Mouse (Mus musculus) forebrain, embryonic 14.5 days (tissue): ENCODE data around the gene Vapa. TPM values are rescaled to one million over a fixed set of nuclear protein-coding genes. Genes with fewer than 3 reads are reported as not detected.

Experiments used
- ATAC-seq: fragments of 200-750 bp; cut with Nextera tagmentation; 2 replicates; pipeline ENCODE4 v1.8.0; 2017; ENCODE audit warnings: mild to moderate bottlenecking, moderate library complexity
- DNase-seq: peaks from one replicate; pipeline ENCODE4 v3.0.0-alpha.2; 2015; ENCODE audit warnings: low spot score
- H3K27ac ChIP-seq: fragments of 300-500 bp; sonication (generic); 2 replicates; pipeline ENCODE4 v1.5.1; 2014; ENCODE audit warnings: low read depth, mild to moderate bottlenecking, control low read depth, low read length, moderate library complexity
- H3K27me3 ChIP-seq: fragments of 300-500 bp; sonication (generic); replicated peaks from 2 replicates; pipeline ENCODE4 v1.6.1; 2014; ENCODE audit warnings: low read length, control low read depth, mixed read lengths; ENCODE audit not compliant: control insufficient read depth, insufficient read depth
- H3K36me3 ChIP-seq: fragments of 300-500 bp; sonication (generic); 2 replicates; pipeline ENCODE4 v1.6.1; 2014; ENCODE audit warnings: low read length, control low read depth; ENCODE audit not compliant: control insufficient read depth, insufficient read depth
- H3K4me1 ChIP-seq: fragments of 300-500 bp; sonication (generic); 2 replicates; pipeline ENCODE4 v1.6.1; 2014; ENCODE audit warnings: antibody characterized with exemption, low read length, control low read depth; ENCODE audit not compliant: control insufficient read depth, insufficient read depth
- H3K4me2 ChIP-seq: fragments of 300-500 bp; sonication (generic); 2 replicates; pipeline ENCODE4 v1.6.1; 2014; ENCODE audit warnings: mild to moderate bottlenecking, control low read depth, low read length
- H3K4me3 ChIP-seq: fragments of 300-500 bp; sonication (generic); 2 replicates; pipeline ENCODE4 v1.5.1; 2014; ENCODE audit warnings: low read depth, low read length, control low read depth
- H3K9ac ChIP-seq: fragments of 300-500 bp; sonication (generic); 2 replicates; pipeline ENCODE4 v1.6.1; 2014; ENCODE audit warnings: mild to moderate bottlenecking, low read length, control low read depth, moderate library complexity
- H3K9me3 ChIP-seq: fragments of 300-500 bp; sonication (generic); replicated peaks from 2 replicates; pipeline ENCODE4 v1.6.1; 2016; ENCODE audit warnings: low read length, control low read depth, mixed read lengths; ENCODE audit not compliant: control insufficient read depth
- WGBS: fragments of 180-500 bp; shearing (Covaris S2); extraction: QIAGEN DNeasy Blood & Tissue Kit; methylation state at CpG from one replicate; pipeline ENCODE4 v1.1.7; 2014; 5-methylcytosine and 5-hydroxymethylcytosine counted together
- polyA plus RNA-seq: library from polyadenylated mRNA; unstranded; fragments of >200 nt; fragmentation: Nextera tagmentation; extraction: Ambion mirVana; gene quantifications from 2 replicates; pipeline ENCODE4 v1.2.1, GENCODE M21; 2014

Gene Vapa
- polyA plus RNA-seq, 1 experiment from 2014 or later = 247 TPM

DNA sequence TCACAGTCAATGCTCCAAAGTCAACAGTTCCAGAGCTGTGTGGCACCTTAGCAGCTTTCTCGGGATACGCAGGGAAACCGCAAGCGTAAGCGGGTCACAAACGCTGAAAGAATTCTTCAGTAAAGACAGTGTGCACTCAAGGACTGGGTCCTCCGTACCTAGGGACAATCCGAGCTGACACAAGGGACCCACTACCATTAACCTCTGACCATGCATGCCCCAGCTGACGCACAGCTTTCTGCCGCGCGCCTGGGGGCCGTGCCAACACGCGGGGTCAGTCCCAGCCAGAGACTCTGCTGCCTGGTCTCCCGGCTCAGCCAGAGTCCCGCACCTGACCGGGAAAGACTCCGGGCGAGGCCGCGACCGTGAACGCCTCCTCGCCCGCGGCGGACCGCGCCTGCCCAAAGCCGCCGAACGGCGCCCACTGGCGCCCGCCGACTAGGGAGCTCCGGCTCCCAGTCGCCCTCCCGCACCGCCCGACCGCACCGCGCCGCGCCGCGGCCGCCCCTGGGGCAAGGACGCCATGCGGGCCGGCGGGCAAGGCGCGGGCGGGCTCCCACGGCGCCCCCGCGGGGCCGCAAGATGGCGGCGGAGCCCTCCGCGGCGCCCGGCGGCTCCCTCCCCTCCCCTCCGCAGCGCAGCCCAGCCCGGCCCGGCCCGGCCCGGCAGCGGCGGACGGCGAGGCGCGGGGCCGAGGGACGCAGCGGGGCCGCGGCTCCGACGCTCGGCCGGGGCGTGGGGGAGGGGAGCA is 789 bp downstream of the Vapa start:
- Histone ChIP-seq H3K27ac (peak overlapping the region; percentile 99), H3K9me3 (no peaks in the 10 kb centered on the region), H3K9ac (peak overlapping the region; percentile 97), H3K4me2 (peak overlapping the region; percentile 74), H3K4me3 (peak overlapping the region; percentile 94), H3K4me1 (peaks cover 30% of the 10 kb centered on the region), H3K27me3 (no peaks in the 10 kb centered on the region), H3K36me3 (no peaks in the 10 kb centered on the region)
- WGBS = 0% methylated on average over 39 of the region's 91 CpGs
- DNase-seq = peak; percentile 45
- peak; percentile 35 for ATAC-seq

DNA sequence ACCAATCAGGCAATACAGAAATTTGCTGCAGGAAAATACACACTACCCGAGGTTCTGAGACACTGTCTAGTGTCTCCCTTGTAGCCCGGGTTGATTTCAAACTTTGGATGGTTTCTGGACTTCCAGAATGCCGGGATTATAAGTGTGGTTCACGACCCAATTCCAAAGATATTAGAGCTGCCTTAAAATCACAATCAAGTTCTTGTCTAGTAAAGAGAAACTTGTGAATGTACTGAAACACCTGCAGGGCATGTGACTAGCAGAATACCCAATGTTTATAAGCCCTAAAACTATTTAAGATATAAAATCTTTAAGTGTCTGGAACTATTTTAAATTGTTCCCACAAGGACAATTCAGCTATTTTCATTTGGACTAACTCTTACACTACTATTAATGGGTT is 1.6 kb downstream of the Vapa start:
- DNase-seq = no peak
- Histone ChIP-seq H3K36me3 (no peaks in the 10 kb centered on the region), H3K4me1 (peaks cover 32% of the 10 kb centered on the region), H3K9ac (peak overlapping the region; percentile 97), H3K27ac (no peak overlapping the region), H3K27me3 (no peaks in the 10 kb centered on the region), H3K4me3 (peak overlapping the region; percentile 94), H3K9me3 (no peaks in the 10 kb centered on the region), H3K4me2 (peak overlapping the region; percentile 74)
- no peak for ATAC-seq
- 2% methylated on average over 4 of the region's 4 CpGs for WGBS

DNA sequence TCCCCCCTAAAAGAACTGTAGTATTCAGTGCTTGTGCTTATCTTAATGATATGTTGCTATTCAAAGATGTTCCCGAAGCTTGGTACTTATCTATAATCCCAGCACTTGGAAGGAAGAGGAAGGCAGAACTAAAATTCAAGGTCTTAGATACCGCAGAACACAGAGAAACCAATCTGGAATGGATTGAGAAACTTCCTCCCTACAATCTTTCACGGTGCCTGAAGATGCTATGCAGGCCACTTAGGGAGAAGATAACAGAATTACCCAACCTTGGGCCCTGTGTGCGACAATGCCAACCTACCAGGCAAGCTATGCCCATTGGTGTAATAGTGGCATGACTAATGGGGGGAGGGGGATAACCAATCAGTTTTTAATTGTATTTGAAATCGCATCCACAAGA is 4.6 kb downstream of the Vapa start:
- no peak for DNase-seq
- Histone ChIP-seq H3K27ac (no peak overlapping the region), H3K9ac (no peak overlapping the region), H3K36me3 (no peaks in the 10 kb centered on the region), H3K4me1 (peaks cover 29% of the 10 kb centered on the region), H3K27me3 (no peaks in the 10 kb centered on the region), H3K4me3 (no peak overlapping the region), H3K4me2 (no peak overlapping the region), H3K9me3 (no peaks in the 10 kb centered on the region)
- no peak for ATAC-seq
- WGBS = 84% methylated on average over 5 of the region's 5 CpGs

DNA sequence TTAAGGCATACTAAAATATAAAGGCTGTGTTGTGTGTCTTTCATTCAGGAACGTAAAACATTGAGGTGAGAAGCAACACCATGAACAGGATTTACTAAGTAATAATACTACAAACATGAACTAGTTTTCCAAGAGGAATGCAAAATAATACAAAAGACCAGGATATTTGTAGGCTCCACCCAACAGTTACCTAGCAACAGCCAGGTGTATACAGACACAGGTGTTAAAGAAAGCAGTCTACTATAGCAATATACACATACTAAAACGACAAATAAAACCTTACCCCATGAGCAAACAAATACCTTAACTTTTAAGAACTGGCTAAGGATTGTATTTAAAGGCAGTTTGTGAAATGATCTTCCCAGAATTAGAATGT is 5.1 kb downstream of the Vapa start:
- peaks cover 29% of the 10 kb centered on the region for H3K4me1 ChIP-seq
- H3K36me3 ChIP-seq = no peaks in the 10 kb centered on the region
- DNase-seq (no peak), ATAC-seq (no peak)
- H3K27me3 ChIP-seq = no peaks in the 10 kb centered on the region
- H3K9ac ChIP-seq = no peak overlapping the region
- H3K4me2 ChIP-seq = no peak overlapping the region
- H3K4me3 ChIP-seq = no peak overlapping the region
- no peak overlapping the region for H3K27ac ChIP-seq
- H3K9me3 ChIP-seq = no peaks in the 10 kb centered on the region
- WGBS = 71% methylated on average over 2 of the region's 2 CpGs

DNA sequence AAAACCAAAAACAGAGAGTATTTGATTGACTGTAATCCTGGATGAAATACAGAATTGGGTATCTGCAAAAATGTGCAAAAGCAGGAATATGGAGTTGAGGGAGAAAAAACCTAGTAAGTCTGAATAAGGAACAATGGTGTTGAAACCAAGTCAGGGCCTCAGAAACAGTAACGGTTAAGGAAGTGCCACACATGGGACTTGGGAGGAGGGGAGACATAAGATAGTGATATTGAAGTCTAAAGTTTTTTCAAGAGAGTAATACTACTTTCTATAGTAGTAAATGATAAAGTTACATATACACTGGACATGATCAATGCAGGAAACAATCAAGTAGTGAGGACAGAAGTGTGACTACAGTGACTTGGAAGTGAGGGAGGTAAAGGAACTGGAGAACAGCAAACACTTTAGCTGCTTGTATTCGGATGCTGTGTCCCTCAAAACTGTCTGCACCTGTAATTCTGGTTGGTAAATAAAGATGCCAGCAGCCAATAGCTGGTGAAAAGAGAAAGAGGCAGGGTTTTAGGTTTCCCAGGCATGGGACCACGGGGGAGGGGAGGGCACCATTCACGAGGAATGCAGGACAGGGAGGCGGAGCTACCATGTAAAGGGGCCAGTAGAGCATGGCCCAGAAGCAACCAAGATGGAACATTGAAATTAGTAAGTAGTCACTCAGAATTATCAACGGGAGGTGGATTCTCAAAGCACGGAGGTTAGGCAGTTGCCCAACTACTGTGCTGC is 5.6 kb downstream of the Vapa start:
- Histone ChIP-seq H3K27ac (no peak overlapping the region), H3K36me3 (no peaks in the 10 kb centered on the region), H3K9me3 (no peaks in the 10 kb centered on the region), H3K4me1 (peaks cover 29% of the 10 kb centered on the region), H3K4me3 (no peak overlapping the region), H3K4me2 (no peak overlapping the region), H3K9ac (no peak overlapping the region), H3K27me3 (no peaks in the 10 kb centered on the region)
- WGBS = 48% methylated on average over 7 of the region's 7 CpGs
- DNase-seq (no peak), ATAC-seq (no peak)

DNA sequence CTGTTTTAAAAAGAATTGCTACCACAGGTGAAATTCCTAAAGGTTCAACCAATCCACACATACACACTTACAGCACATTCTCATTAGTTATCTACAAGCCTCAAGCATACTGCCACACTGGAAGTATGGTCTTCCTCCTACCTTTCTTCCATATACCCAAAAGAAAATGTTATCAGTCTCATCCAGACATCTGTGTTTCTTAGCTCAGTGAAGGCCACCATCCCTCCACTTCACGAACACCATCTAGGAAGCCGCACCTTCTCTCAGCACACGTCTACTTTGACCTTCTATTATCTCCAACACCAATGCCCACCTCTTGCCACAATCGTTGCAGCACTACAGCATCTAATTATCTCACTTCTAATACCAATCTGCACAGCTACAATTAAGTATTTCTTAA is 7.3 kb downstream of the Vapa start:
- Histone ChIP-seq H3K4me1 (peaks cover 21% of the 10 kb centered on the region), H3K4me2 (no peak overlapping the region)
- no peak for ATAC-seq

DNA sequence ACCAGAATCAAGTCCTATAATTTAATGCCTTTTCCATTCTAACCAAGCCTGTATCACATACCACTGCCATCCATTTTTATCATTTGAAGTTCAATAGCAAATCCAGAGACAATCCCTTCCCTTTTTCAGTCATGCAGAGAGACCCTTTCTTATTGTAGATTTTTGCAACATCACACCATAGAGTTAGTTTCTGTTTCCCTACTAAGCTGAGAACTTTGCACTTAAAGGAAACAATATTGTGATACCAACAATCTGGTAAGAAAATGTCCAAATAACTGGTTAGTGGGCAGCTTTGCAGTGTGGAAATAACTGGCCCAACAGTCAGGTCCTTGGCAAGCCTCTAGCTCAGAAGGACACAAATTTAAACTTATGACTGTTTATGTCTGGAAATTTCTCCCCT is 8.5 kb downstream of the Vapa start:
- H3K27ac ChIP-seq = no peak overlapping the region
- H3K36me3 ChIP-seq = no peaks in the 10 kb centered on the region
- DNase-seq (no peak), ATAC-seq (no peak)
- no peak overlapping the region for H3K9ac ChIP-seq
- no peaks in the 10 kb centered on the region for H3K9me3 ChIP-seq
- H3K27me3 ChIP-seq = no peaks in the 10 kb centered on the region
- no peak overlapping the region for H3K4me3 ChIP-seq
- H3K4me2 ChIP-seq = no peak overlapping the region
- H3K4me1 ChIP-seq = peaks cover 19% of the 10 kb centered on the region

More for the DNA sequence above, 7.3 kb downstream of the Vapa start:
- Histone ChIP-seq H3K27ac (no peak overlapping the region), H3K27me3 (no peaks in the 10 kb centered on the region), H3K9ac (no peak overlapping the region), H3K36me3 (no peaks in the 10 kb centered on the region), H3K9me3 (no peaks in the 10 kb centered on the region), H3K4me3 (no peak overlapping the region)
- no peak for DNase-seq
- WGBS = 79% methylated on average over 4 of the region's 4 CpGs

DNA sequence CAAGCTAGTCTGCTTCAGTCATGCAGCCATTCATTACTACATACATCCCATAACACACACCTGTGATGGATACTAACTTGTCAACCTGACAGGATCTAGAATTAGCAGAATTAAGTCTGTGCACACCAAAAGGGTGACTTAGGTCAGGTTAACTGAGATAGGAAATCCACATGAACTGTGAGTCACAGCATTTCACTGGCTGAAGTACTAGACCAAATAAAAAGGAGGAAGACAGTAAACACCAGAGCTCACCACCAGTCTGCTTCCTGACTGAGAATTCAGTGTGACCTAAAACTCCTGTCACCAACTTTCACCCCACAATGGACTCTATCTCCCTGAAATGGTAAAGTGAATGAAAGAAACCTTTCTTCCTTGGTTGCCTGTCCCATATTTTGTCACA is 9.0 kb downstream of the Vapa start:
- H3K4me3 ChIP-seq = no peak overlapping the region
- DNase-seq (no peak), ATAC-seq (no peak)
- no peak overlapping the region for H3K27ac ChIP-seq
- no peaks in the 10 kb centered on the region for H3K36me3 ChIP-seq
- no peaks in the 10 kb centered on the region for H3K9me3 ChIP-seq
- H3K4me1 ChIP-seq = peaks cover 15% of the 10 kb centered on the region
- H3K27me3 ChIP-seq = no peaks in the 10 kb centered on the region
- H3K9ac ChIP-seq = no peak overlapping the region
- no peak overlapping the region for H3K4me2 ChIP-seq

DNA sequence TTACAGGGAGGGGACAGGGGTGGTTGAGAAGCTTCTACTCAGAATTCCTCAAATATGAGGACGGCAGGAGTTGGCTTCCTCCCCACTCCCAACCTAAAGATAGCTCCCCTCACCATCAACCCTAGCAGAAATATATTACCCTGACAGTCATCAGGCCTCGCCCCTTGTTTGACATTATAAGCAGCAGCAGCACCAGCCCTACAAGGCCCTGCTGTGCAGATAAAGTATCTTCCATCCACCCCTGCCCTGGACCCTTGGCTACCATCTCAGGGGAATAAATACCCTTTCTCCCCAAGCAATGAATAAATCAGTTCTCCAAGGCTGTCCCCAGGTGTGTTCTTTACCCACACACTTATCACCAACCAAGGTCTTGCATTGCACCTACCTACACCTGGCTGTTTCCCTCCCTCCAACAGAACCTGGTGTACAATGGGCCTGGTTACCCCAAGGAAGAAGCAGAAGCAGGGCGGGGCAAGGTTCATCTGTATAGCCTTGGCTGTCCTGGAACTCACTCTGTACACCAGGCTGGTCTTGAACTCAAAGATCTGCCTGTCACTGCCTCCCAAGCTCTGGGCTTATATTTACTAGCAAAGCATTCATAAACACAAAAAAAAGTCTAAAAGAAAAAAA is 15.4 kb downstream of the Vapa start:
- Histone ChIP-seq H3K4me3 (no peak overlapping the region), H3K27me3 (no peaks in the 10 kb centered on the region), H3K36me3 (0 out of 2 replicates have a peak, but pooled peaks cover under 1% of the 10 kb centered on the region), H3K9me3 (no peaks in the 10 kb centered on the region), H3K4me1 (no peaks in the 10 kb centered on the region; the same call in 1 of the 2 replicates), H3K9ac (no peak overlapping the region), H3K27ac (no peak overlapping the region), H3K4me2 (no peak overlapping the region)
- ATAC-seq (no peak), DNase-seq (no peak)
- 87% methylated on average over 3 of the region's 3 CpGs for WGBS
